Mouse (Mus musculus) limb, embryonic 11.5 days (tissue): ENCODE data around the gene Rapgef4. TPM values are rescaled to one million over a fixed set of nuclear protein-coding genes. Genes with fewer than 3 reads are reported as not detected.

Source experiments
- ATAC-seq: fragments of 200-750 bp; cut with Nextera tagmentation; 2 replicates; pipeline ENCODE4 v1.8.0; 2017; ENCODE audit warnings: low read depth; ENCODE audit not compliant: insufficient number of reproducible peaks, low FRiP score, low TSS enrichment
- DNase-seq: peaks from one replicate; pipeline ENCODE4 v3.0.0-alpha.2; 2015; ENCODE audit warnings: low spot score
- H3K27ac ChIP-seq: fragments of 300-500 bp; sonication (generic); replicated peaks from 2 replicates; pipeline ENCODE4 v1.5.1; 2014; ENCODE audit warnings: low read depth, mild to moderate bottlenecking, low read length
- H3K27me3 ChIP-seq: fragments of 300-500 bp; sonication (generic); 2 replicates; pipeline ENCODE4 v1.6.1; 2014; ENCODE audit warnings: mild to moderate bottlenecking, low read length, mixed read lengths; ENCODE audit not compliant: control insufficient read depth, insufficient read depth
- H3K36me3 ChIP-seq: fragments of 300-500 bp; sonication (generic); 2 replicates; pipeline ENCODE4 v1.6.1; 2014; ENCODE audit warnings: mild to moderate bottlenecking, low read length, moderate library complexity, mixed read lengths; ENCODE audit not compliant: control insufficient read depth, insufficient read depth
- H3K4me1 ChIP-seq: fragments of 300-500 bp; sonication (generic); 2 replicates; pipeline ENCODE4 v1.6.1; 2014; ENCODE audit warnings: low read length, mixed read lengths; ENCODE audit not compliant: control insufficient read depth, insufficient read depth
- H3K4me2 ChIP-seq: fragments of 300-500 bp; sonication (generic); 2 replicates; pipeline ENCODE4 v1.6.1; 2014; ENCODE audit warnings: low read depth, mild to moderate bottlenecking, moderate library complexity; ENCODE audit not compliant: severe bottlenecking
- H3K4me3 ChIP-seq: fragments of 300-500 bp; sonication (generic); 2 replicates; pipeline ENCODE4 v1.5.1; 2014; ENCODE audit warnings: low read depth, low read length
- H3K9ac ChIP-seq: fragments of 300-500 bp; sonication (generic); 2 replicates; pipeline ENCODE4 v1.6.1; 2014; ENCODE audit warnings: mild to moderate bottlenecking, low read length
- H3K9me3 ChIP-seq: fragments of 300-500 bp; sonication (generic); 2 replicates; pipeline ENCODE4 v1.6.1; 2016; ENCODE audit warnings: low read length; ENCODE audit not compliant: control insufficient read depth
- WGBS: fragments of 180-500 bp; shearing (Covaris S2); extraction: QIAGEN DNeasy Blood & Tissue Kit; methylation state at CpG from one replicate; pipeline ENCODE4 v1.1.7; 2014; 5-methylcytosine and 5-hydroxymethylcytosine counted together
- polyA plus RNA-seq: library from polyadenylated mRNA; unstranded; fragments of >200 nt; fragmentation: Nextera tagmentation; extraction: Ambion mirVana; gene quantifications from 2 replicates; pipeline ENCODE4 v1.2.1, GENCODE M21; 2014

The Rapgef4 gene
- polyA plus RNA-seq, 1 experiment from 2014 or later = 0.88 TPM

- DNase-seq (no peak), ATAC-seq (no peak)
- Histone ChIP-seq H3K9ac (no peak overlapping the region), H3K27me3 (no peaks in the 10 kb centered on the region), H3K4me1 (no peaks in the 10 kb centered on the region), H3K4me2 (no peak overlapping the region), H3K36me3 (no peaks in the 10 kb centered on the region), H3K9me3 (no peaks in the 10 kb centered on the region), H3K27ac (no peak overlapping the region), H3K4me3 (no peak overlapping the region)
- 46% methylated on average over 6 of the region's 6 CpGs for WGBS
Measured at GRCm38 (mm10) chr2:72095002-72095401, 114.0 kb downstream of the Rapgef4 start.

- no peaks in the 10 kb centered on the region for H3K27me3 ChIP-seq
- H3K9ac ChIP-seq = no peak overlapping the region
- H3K9me3 ChIP-seq = no peaks in the 10 kb centered on the region
- 47% methylated on average over 3 of the region's 3 CpGs for WGBS
- DNase-seq (peak; percentile 66), ATAC-seq (no peak)
- H3K4me3 ChIP-seq = no peak overlapping the region
- no peaks in the 10 kb centered on the region for H3K36me3 ChIP-seq
- H3K4me1 ChIP-seq = no peaks in the 10 kb centered on the region
- no peak overlapping the region for H3K27ac ChIP-seq
- no peak overlapping the region for H3K4me2 ChIP-seq
Measured at GRCm38 (mm10) chr2:72096345-72096744, 115.3 kb downstream of the Rapgef4 start.

- no peak overlapping the region for H3K27ac ChIP-seq
- ATAC-seq (no peak), DNase-seq (no peak)
- no peaks in the 10 kb centered on the region for H3K9me3 ChIP-seq
- H3K36me3 ChIP-seq = no peaks in the 10 kb centered on the region
- WGBS = 88% methylated on average over 8 of the region's 8 CpGs
- no peaks in the 10 kb centered on the region for H3K27me3 ChIP-seq
- H3K4me1 ChIP-seq = no peaks in the 10 kb centered on the region
- H3K4me2 ChIP-seq = no peak overlapping the region
- H3K4me3 ChIP-seq = no peak overlapping the region
- no peak overlapping the region for H3K9ac ChIP-seq
Measured at GRCm38 (mm10) chr2:72098366-72098765, 117.3 kb downstream of the Rapgef4 start.

GRCm38 (mm10) chr2:72104604-72105003 lies 123.6 kb downstream of the Rapgef4 start:
- no peak for DNase-seq
- H3K27me3 ChIP-seq = no peaks in the 10 kb centered on the region

GRCm38 (mm10) chr2:72107525-72108180 lies 126.6 kb downstream of the Rapgef4 start:
- ATAC-seq (no peak), DNase-seq (no peak)
- Histone ChIP-seq H3K4me3 (no peak overlapping the region), H3K27ac (no peak overlapping the region), H3K9me3 (no peaks in the 10 kb centered on the region), H3K4me1 (no peaks in the 10 kb centered on the region), H3K9ac (no peak overlapping the region), H3K4me2 (no peak overlapping the region), H3K36me3 (no peaks in the 10 kb centered on the region), H3K27me3 (no peaks in the 10 kb centered on the region)
- WGBS = 77% methylated on average over 12 of the region's 12 CpGs

More at GRCm38 (mm10) chr2:72104604-72105003, 123.6 kb downstream of the Rapgef4 start:
- no peaks in the 10 kb centered on the region for H3K36me3 ChIP-seq
- WGBS = 82% methylated on average over 8 of the region's 8 CpGs
- no peak overlapping the region for H3K4me3 ChIP-seq
- no peak for ATAC-seq
- H3K4me1 ChIP-seq = no peaks in the 10 kb centered on the region
- no peak overlapping the region for H3K4me2 ChIP-seq
- H3K9ac ChIP-seq = no peak overlapping the region
- H3K9me3 ChIP-seq = no peaks in the 10 kb centered on the region
- H3K27ac ChIP-seq = no peak overlapping the region

- Histone ChIP-seq H3K9ac (no peak overlapping the region), H3K4me1 (no peaks in the 10 kb centered on the region), H3K27me3 (no peaks in the 10 kb centered on the region), H3K27ac (no peak overlapping the region), H3K9me3 (no peaks in the 10 kb centered on the region), H3K36me3 (no peaks in the 10 kb centered on the region), H3K4me3 (no peak overlapping the region), H3K4me2 (no peak overlapping the region)
- WGBS = 70% methylated on average over 4 of the region's 4 CpGs
- no peak for DNase-seq
- no peak for ATAC-seq
Measured at GRCm38 (mm10) chr2:72108448-72109312, 127.6 kb downstream of the Rapgef4 start.

GRCm38 (mm10) chr2:72110404-72110803 lies 129.4 kb downstream of the Rapgef4 start:
- no peak overlapping the region for H3K27ac ChIP-seq

GRCm38 (mm10) chr2:72113716-72114115 lies 132.7 kb downstream of the Rapgef4 start:
- no peaks in the 10 kb centered on the region for H3K36me3 ChIP-seq
- no peaks in the 10 kb centered on the region for H3K27me3 ChIP-seq
- H3K9ac ChIP-seq = no peak overlapping the region
- H3K4me3 ChIP-seq = no peak overlapping the region
- H3K27ac ChIP-seq = no peak overlapping the region
- H3K4me1 ChIP-seq = no peaks in the 10 kb centered on the region
- H3K4me2 ChIP-seq = no peak overlapping the region
- no peak for ATAC-seq
- no peaks in the 10 kb centered on the region for H3K9me3 ChIP-seq
- DNase-seq = no peak
- WGBS = 86% methylated on average over 5 of the region's 5 CpGs

More at GRCm38 (mm10) chr2:72110404-72110803, 129.4 kb downstream of the Rapgef4 start:
- DNase-seq (no peak), ATAC-seq (no peak)
- Histone ChIP-seq H3K4me3 (no peak overlapping the region), H3K27me3 (no peaks in the 10 kb centered on the region), H3K36me3 (no peaks in the 10 kb centered on the region), H3K4me1 (no peaks in the 10 kb centered on the region), H3K9ac (no peak overlapping the region), H3K9me3 (no peaks in the 10 kb centered on the region), H3K4me2 (no peak overlapping the region)
- WGBS = 91% methylated on average over 5 of the region's 5 CpGs
